Comparison of ENCODE assay signal across 26 mouse cellular contexts in the genomic region with DNA sequence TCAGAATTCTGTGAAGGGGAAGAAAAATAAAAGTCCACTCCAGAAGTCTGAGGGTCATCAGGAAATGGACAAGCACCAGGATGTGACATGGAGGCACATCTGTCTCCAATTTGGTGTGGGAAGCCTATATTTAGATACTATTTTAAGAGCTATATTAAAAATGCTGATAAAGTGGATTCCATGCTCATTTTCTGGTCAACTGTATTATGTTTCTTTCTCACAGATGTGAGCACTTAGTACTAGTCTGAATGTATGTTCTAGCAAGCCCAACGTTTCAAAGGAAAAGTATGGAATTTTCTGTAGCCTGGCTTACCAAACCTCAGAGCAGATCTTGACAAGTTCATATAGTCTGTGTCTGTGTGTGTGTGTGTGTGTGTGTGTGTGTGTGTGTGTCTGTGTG.
DNase-seq lines count a peak whose midpoint lies in the region; ATAC-seq and TF ChIP-seq lines count a peak whose summit lies in the region.
"Had no signal": no experiment of that assay in that cellular context is flagged by ENCODE, and none has a peak within 500 bp of the region (broad histone marks: within the 10 kb centered on the region; RNA-seq: fewer than 3 reads in every experiment).

No protein-coding gene starts in this region.

- no peaks in the 10 kb centered on the region for H3K36me3 ChIP-seq in embryonic facial prominence, embryonic 11.5 days (replicated peaks; ENCODE audit: control insufficient read depth, insufficient read depth, low read depth, low read length)
- H3K36me3 ChIP-seq in embryonic facial prominence, embryonic 14.5 days (ENCODE audit: control insufficient read depth, insufficient read depth, low read length): no peaks in the 10 kb centered on the region
- no peaks in the 10 kb centered on the region for H3K36me3 ChIP-seq in kidney, embryonic 16.5 days (ENCODE audit: insufficient read depth, low read length)
- no peaks in the 10 kb centered on the region for H3K36me3 ChIP-seq in intestine, postnatal 0 days (ENCODE audit: control insufficient read depth, insufficient read depth)
- H3K36me3 ChIP-seq: embryonic facial prominence, embryonic 15.5 days; forebrain, embryonic 12.5 days; forebrain, embryonic 15.5 days; G1E; heart, embryonic 13.5 days; hindbrain, embryonic 12.5 days; hindbrain, embryonic 15.5 days had no signal

- ATAC-seq in embryonic facial prominence, embryonic 11.5 days (replicated peaks; ENCODE audit: insufficient number of reproducible peaks, low FRiP score, low TSS enrichment, low read depth): no peak
- ATAC-seq in embryonic facial prominence, embryonic 14.5 days (ENCODE audit: low read depth): no peak
- no peak for ATAC-seq in kidney, embryonic 16.5 days (ENCODE audit: low FRiP score, low TSS enrichment)
- ATAC-seq in intestine, postnatal 0 days: no peak
- ATAC-seq: forebrain, embryonic 15.5 days had no signal

- no peak overlapping the region for H3K4me3 ChIP-seq in embryonic facial prominence, embryonic 11.5 days (ENCODE audit: low read depth, low read length)
- H3K4me3 ChIP-seq in embryonic facial prominence, embryonic 14.5 days (ENCODE audit: low read depth, low read length): no peak overlapping the region
- H3K4me3 ChIP-seq in kidney, embryonic 16.5 days (ENCODE audit: low read length): no peak overlapping the region
- no peak overlapping the region for H3K4me3 ChIP-seq in intestine, postnatal 0 days (ENCODE audit: low read depth, low read length)
- H3K4me3 ChIP-seq: embryonic facial prominence, embryonic 15.5 days; erythroblast, embryonic 14.5 days; forebrain, embryonic 12.5 days; forebrain, embryonic 15.5 days; heart, embryonic 13.5 days; hindbrain, embryonic 12.5 days; hindbrain, embryonic 15.5 days had no signal

- peak; percentile 37 for DNase-seq in embryo, embryonic 11 days
- no peak for DNase-seq in embryo, embryonic 10.5 days (ENCODE audit: low spot score)
- peak; percentile 65 for DNase-seq in 3T3-L1 (ENCODE audit: low read depth, low spot score)
- DNase-seq in embryonic facial prominence, embryonic 11.5 days (ENCODE audit: low spot score): peak; percentile 58
- DNase-seq in embryonic facial prominence, embryonic 14.5 days (ENCODE audit: low spot score): peak; percentile 70
- no peak for DNase-seq in kidney, adult 18-20 months
- DNase-seq: adrenal gland, postnatal 10 days; adrenal gland, postnatal 36 days; B cell, adult 2 months; cerebellum, adult 18-20 months; cerebellum, adult 9-10 months; cerebellum, postnatal 14 days; heart, adult 18-20 months; heart, postnatal 14 days; kidney, adult 11 months had no signal

- no peak overlapping the region for H3K27ac ChIP-seq in embryonic facial prominence, embryonic 11.5 days (replicated peaks; ENCODE audit: low read depth, low read length)
- no peak overlapping the region for H3K27ac ChIP-seq in embryonic facial prominence, embryonic 14.5 days (replicated peaks; ENCODE audit: low read depth, low read length)
- H3K27ac ChIP-seq in kidney, embryonic 16.5 days (ENCODE audit: low read length): no peak overlapping the region
- H3K27ac ChIP-seq in intestine, postnatal 0 days (ENCODE audit: low read depth, low read length): no peak overlapping the region
- H3K27ac ChIP-seq: embryonic facial prominence, embryonic 15.5 days; forebrain, embryonic 12.5 days; forebrain, embryonic 15.5 days; heart, embryonic 13.5 days; hindbrain, embryonic 12.5 days; hindbrain, embryonic 15.5 days had no signal

- no peak overlapping the region for H3K9ac ChIP-seq in embryonic facial prominence, embryonic 11.5 days (replicated peaks; ENCODE audit: low read length)
- H3K9ac ChIP-seq in embryonic facial prominence, embryonic 14.5 days (ENCODE audit: low read depth, low read length): no peak overlapping the region
- H3K9ac ChIP-seq in kidney, embryonic 16.5 days (replicated peaks; ENCODE audit: low read length): no peak overlapping the region
- no peak overlapping the region for H3K9ac ChIP-seq in intestine, postnatal 0 days (ENCODE audit: low read depth, low read length)
- H3K9ac ChIP-seq: embryonic facial prominence, embryonic 15.5 days; forebrain, embryonic 12.5 days; forebrain, embryonic 15.5 days; heart, embryonic 13.5 days; hindbrain, embryonic 12.5 days; hindbrain, embryonic 15.5 days had no signal

- no peaks in the 10 kb centered on the region for H3K4me1 ChIP-seq in embryonic facial prominence, embryonic 11.5 days (ENCODE audit: control insufficient read depth, insufficient read depth, low read length)
- H3K4me1 ChIP-seq in embryonic facial prominence, embryonic 14.5 days (ENCODE audit: control insufficient read depth, insufficient read depth, low read length): no peaks in the 10 kb centered on the region
- no peaks in the 10 kb centered on the region for H3K4me1 ChIP-seq in kidney, embryonic 16.5 days (ENCODE audit: insufficient read depth, low read length)
- H3K4me1 ChIP-seq in intestine, postnatal 0 days (replicated peaks; ENCODE audit: control insufficient read depth, insufficient read depth, low read length): no peaks in the 10 kb centered on the region
- H3K4me1 ChIP-seq: embryonic facial prominence, embryonic 15.5 days; forebrain, embryonic 12.5 days; heart, embryonic 13.5 days; hindbrain, embryonic 12.5 days; hindbrain, embryonic 15.5 days had no signal

- H3K27me3 ChIP-seq in embryonic facial prominence, embryonic 11.5 days (ENCODE audit: control insufficient read depth, insufficient read depth, low read length): no peaks in the 10 kb centered on the region
- no peaks in the 10 kb centered on the region for H3K27me3 ChIP-seq in embryonic facial prominence, embryonic 14.5 days (replicated peaks; ENCODE audit: control insufficient read depth, insufficient read depth, low read length)
- no peaks in the 10 kb centered on the region for H3K27me3 ChIP-seq in kidney, embryonic 16.5 days (ENCODE audit: insufficient read depth, low read length)
- H3K27me3 ChIP-seq in intestine, postnatal 0 days (replicated peaks; ENCODE audit: control insufficient read depth, insufficient read depth, low read length): no peaks in the 10 kb centered on the region
- H3K27me3 ChIP-seq: CH12.LX; embryonic facial prominence, embryonic 15.5 days; forebrain, embryonic 12.5 days; forebrain, embryonic 15.5 days; heart, embryonic 13.5 days; hindbrain, embryonic 12.5 days; hindbrain, embryonic 15.5 days had no signal

- WGBS in embryonic facial prominence, embryonic 11.5 days: 29% methylated on average over 1 of the region's 1 CpGs
- WGBS in embryonic facial prominence, embryonic 14.5 days: 12% methylated on average over 1 of the region's 1 CpGs
- 63% methylated on average over 1 of the region's 1 CpGs for WGBS in kidney, embryonic 16.5 days
- 64% methylated on average over 1 of the region's 1 CpGs for WGBS in intestine, postnatal 0 days

- no peaks in the 10 kb centered on the region for H3K9me3 ChIP-seq in embryonic facial prominence, embryonic 11.5 days (replicated peaks; ENCODE audit: control insufficient read depth, low read length)
- no peaks in the 10 kb centered on the region for H3K9me3 ChIP-seq in embryonic facial prominence, embryonic 14.5 days (ENCODE audit: control insufficient read depth, low read length)
- no peaks in the 10 kb centered on the region for H3K9me3 ChIP-seq in kidney, embryonic 16.5 days (ENCODE audit: low read length)
- H3K9me3 ChIP-seq in intestine, postnatal 0 days (ENCODE audit: control insufficient read depth): no peaks in the 10 kb centered on the region
- H3K9me3 ChIP-seq: embryonic facial prominence, embryonic 15.5 days; forebrain, embryonic 12.5 days; forebrain, embryonic 15.5 days; G1E; heart, embryonic 13.5 days; hindbrain, embryonic 12.5 days; hindbrain, embryonic 15.5 days had no signal

- H3K4me2 ChIP-seq in embryonic facial prominence, embryonic 11.5 days (ENCODE audit: low read depth, low read length): no peak overlapping the region
- no peak overlapping the region for H3K4me2 ChIP-seq in embryonic facial prominence, embryonic 14.5 days (ENCODE audit: low read depth, low read length)
- H3K4me2 ChIP-seq in kidney, embryonic 16.5 days (replicated peaks; ENCODE audit: low read depth, low read length): no peak overlapping the region
- H3K4me2 ChIP-seq in intestine, postnatal 0 days (replicated peaks; ENCODE audit: low read depth): no peak overlapping the region
- H3K4me2 ChIP-seq: embryonic facial prominence, embryonic 15.5 days; forebrain, embryonic 12.5 days; forebrain, embryonic 15.5 days; heart, embryonic 13.5 days; hindbrain, embryonic 12.5 days; hindbrain, embryonic 15.5 days had no signal

- TF ChIP-seq CTCF in intestine, postnatal 0 days (IDR thresholded peaks at IDR 0.05; ENCODE audit: low read depth): no peak

Comparison
In these comparisons a context has a peak if more than half of its experiments do, and no peak if none do; other contexts are left out.
1. DNase-seq: peak in embryo, embryonic 11 days (single experiment), 3T3-L1 (single experiment), embryonic facial prominence, embryonic 11.5 days (single experiment) and embryonic facial prominence, embryonic 14.5 days (single experiment); none in embryo, embryonic 10.5 days (single experiment) and kidney, adult 18-20 months (single experiment).